Mouse (Mus musculus) mouse embryonic stem cell (cell line): ENCODE measurements around the gene Gm7982.
"Not testable (repeated sequence)": the region's sequence is repeated elsewhere in the genome, so short reads cannot be mapped to it uniquely, and the experiment has no call there.

Experiments used
- in situ Hi-C, 2 experiments: fragments of 300-500 bp; cut with MboI; formaldehyde crosslinking; loops; 1 replicate in 1 of 2; 3 replicates in 1 of 2; pipeline ENCODE4 v1.14.3; 2019 to 2020; ENCODE audit warnings: low sequenced_read_pairs in 2 of 2, low pct_unique_long_range_greater_than_20kb in 1 of 2, mixed read lengths in 1 of 2; ENCODE audit not compliant: unreplicated experiment in 1 of 2

Gene Gm7982

GRCm38 (mm10) chr5:95741714-95742113 lies at the start of gene Gm7982:
Gene Gm7982, plus strand, starts transcription at chr5:95742014.
- in situ Hi-C loops = not testable (repeated sequence)

GRCm38 (mm10) chr5:95736073-95736472 lies 5.7 kb upstream of the Gm7982 start, which contains the start of gene Gm7978:
Gene Gm7978, minus strand, starts transcription at chr5:95736173.
- in situ Hi-C loops = not testable (repeated sequence)

- in situ Hi-C loops = not testable (repeated sequence)
These were observed 33.9 kb downstream of the Gm7982 start, which contains the start of gene E330014E10Rik for GRCm38 (mm10) chr5:95775690-95776089. Gene E330014E10Rik, plus strand, starts transcription at chr5:95775990.
